Mouse (Mus musculus): ENCODE results near the gene Prkcb. TPM values are rescaled to one million over a fixed set of nuclear protein-coding genes. Genes with fewer than 3 reads are reported as not detected.
A peak's percentile ranks its signal among the peaks of the same experiment; 100 is the strongest.

Gene Prkcb
- total RNA-seq, 4 experiments from 2014 or later = 650 to 790 (median 729) TPM

- peak in 1 of 2 experiments; percentile 23 for DNase-seq (ENCODE audit: low spot score in 2 of 2)
Measured at GRCm38 (mm10) chr7:122512430-122512966, 223.9 kb downstream of the Prkcb start.

- no peak for DNase-seq (ENCODE audit: low spot score in 2 of 2)
Measured at GRCm38 (mm10) chr7:122520850-122521638, 232.5 kb downstream of the Prkcb start.

GRCm38 (mm10) chr7:122528201-122528600, 239.7 kb downstream of the Prkcb start:
- no peak for DNase-seq (ENCODE audit: low spot score in 2 of 2)

GRCm38 (mm10) chr7:122528646-122529045, 240.1 kb downstream of the Prkcb start:
- DNase-seq (ENCODE audit: low spot score in 2 of 2) = no peak

- no peak for DNase-seq (ENCODE audit: low spot score in 2 of 2)
Measured at GRCm38 (mm10) chr7:122533566-122534360, 245.2 kb downstream of the Prkcb start.

- no peak for DNase-seq (ENCODE audit: low spot score in 2 of 2)
Measured at GRCm38 (mm10) chr7:122544616-122545015, 256.1 kb downstream of the Prkcb start.

GRCm38 (mm10) chr7:122556575-122557140, 268.1 kb downstream of the Prkcb start:
- no peak for DNase-seq (ENCODE audit: low spot score in 2 of 2)

GRCm38 (mm10) chr7:122558085-122558811, 269.7 kb downstream of the Prkcb start:
- no peak for DNase-seq (ENCODE audit: low spot score in 2 of 2)

- no peak for DNase-seq (ENCODE audit: low spot score in 2 of 2)
Measured at GRCm38 (mm10) chr7:122558912-122559311, 270.4 kb downstream of the Prkcb start.

GRCm38 (mm10) chr7:122562586-122562985, 274.0 kb downstream of the Prkcb start:
- DNase-seq (ENCODE audit: low spot score in 2 of 2) = no peak

- DNase-seq (ENCODE audit: low spot score in 2 of 2) = no peak
Measured at GRCm38 (mm10) chr7:122565371-122565770, 276.8 kb downstream of the Prkcb start.

- no peak for DNase-seq (ENCODE audit: low spot score in 2 of 2)
Measured at GRCm38 (mm10) chr7:122566011-122566410, 277.5 kb downstream of the Prkcb start.

- DNase-seq (ENCODE audit: low spot score in 2 of 2) = no peak
Measured at GRCm38 (mm10) chr7:122568787-122569186, 280.2 kb downstream of the Prkcb start.

- no peak for DNase-seq (ENCODE audit: low spot score in 2 of 2)
Measured at GRCm38 (mm10) chr7:122570407-122570806, 281.9 kb downstream of the Prkcb start.

- no peak for DNase-seq (ENCODE audit: low spot score in 2 of 2)
Measured at GRCm38 (mm10) chr7:122573101-122573635, 284.6 kb downstream of the Prkcb start.

GRCm38 (mm10) chr7:122574418-122574817, 285.9 kb downstream of the Prkcb start:
- DNase-seq (ENCODE audit: low spot score in 2 of 2) = no peak

- DNase-seq (ENCODE audit: low spot score in 2 of 2) = no peak
Measured at GRCm38 (mm10) chr7:122575056-122575455, 286.5 kb downstream of the Prkcb start.

GRCm38 (mm10) chr7:122575506-122575905, 287.0 kb downstream of the Prkcb start:
- DNase-seq (ENCODE audit: low spot score in 2 of 2) = no peak

- no peak for DNase-seq (ENCODE audit: low spot score in 2 of 2)
Measured at GRCm38 (mm10) chr7:122577571-122577970, 289.0 kb downstream of the Prkcb start.

- no peak for DNase-seq (ENCODE audit: low spot score in 2 of 2)
Measured at GRCm38 (mm10) chr7:122579461-122580157, 291.1 kb downstream of the Prkcb start.

All from layer of hippocampus, adult 8-10 months (tissue).